Mouse (Mus musculus): ENCODE measurements around the gene Bcl9.

Gene Bcl9

DNA sequence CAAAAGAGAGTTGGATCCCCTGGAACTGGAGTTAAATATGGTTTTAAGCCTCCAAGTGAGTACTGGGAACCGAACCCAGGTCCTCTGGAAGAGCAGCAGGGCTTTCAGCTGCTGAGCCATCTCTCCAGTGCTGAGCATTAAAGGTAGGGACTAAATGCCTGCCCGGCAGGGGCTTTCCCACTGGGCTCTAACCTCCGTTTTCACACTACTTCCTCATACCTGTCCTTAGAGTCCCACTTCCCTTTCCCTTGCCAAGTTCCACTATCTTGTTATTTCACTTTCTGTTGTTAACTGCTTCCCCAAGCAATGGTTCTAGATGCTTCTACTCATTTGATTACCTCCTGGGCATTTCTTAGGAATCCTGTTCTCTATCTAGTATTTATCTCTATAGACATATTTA, 65.4 kb downstream of the Bcl9 start:
- DNase-seq (ENCODE audit: low spot score in 2 of 2), result no peak

DNA sequence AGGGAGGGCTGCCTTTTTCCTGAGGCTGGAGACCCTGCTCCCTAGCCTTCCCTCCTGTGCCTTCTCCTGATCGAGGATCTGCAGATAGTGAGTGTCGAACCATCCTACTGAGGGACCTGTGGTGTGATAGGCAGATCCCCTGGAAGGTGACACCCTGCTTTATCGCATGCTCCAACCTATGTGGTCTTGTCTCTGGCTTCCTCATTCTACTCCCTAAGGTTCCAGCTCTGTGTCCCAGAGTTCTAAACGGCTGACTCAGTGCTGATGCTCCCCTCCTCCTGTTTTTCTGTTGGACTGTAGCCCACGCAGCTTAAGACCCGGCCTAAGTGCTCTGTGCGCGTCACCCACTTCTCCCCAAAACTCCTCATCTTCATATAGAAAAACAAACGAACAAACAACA, 65.9 kb downstream of the Bcl9 start:
- no peak for DNase-seq (ENCODE audit: low spot score in 2 of 2)

DNA sequence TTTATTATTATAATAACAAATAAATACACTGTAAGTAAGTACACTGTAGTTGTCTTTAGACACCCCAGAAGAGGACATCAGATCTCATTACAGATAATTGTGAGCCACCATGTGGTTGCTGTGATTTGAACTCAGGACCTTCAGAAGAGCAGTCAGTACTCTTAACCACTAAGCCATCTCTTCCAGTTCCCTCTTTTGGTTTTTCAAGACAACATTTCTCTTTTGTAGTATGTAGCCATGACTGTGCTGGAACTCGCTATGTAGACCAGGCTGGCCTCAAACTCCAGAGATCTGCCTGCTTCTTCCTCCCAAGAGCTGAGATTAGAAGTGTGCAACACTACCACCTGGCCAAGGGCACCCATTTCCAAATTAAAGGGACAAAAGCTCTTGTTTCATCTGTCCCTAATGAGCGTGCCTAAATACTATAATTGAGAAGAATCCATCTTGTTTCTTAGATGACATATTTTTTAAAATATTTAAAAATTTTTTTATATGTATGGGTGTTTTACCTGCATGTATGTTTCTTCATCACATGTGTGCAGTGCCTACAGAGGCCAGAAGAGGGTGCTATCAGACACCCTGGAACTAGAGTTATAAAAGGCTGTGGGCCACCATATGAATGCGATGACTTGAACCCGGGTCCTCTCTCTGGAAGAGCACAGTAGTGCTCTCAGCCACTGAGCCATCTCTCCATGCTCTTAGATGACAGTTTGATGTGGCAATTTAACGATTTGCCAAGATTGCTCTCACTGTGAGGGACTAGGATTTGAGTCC, 66.9 kb downstream of the Bcl9 start:
- DNase-seq (ENCODE audit: low spot score in 2 of 2), result no peak

DNA sequence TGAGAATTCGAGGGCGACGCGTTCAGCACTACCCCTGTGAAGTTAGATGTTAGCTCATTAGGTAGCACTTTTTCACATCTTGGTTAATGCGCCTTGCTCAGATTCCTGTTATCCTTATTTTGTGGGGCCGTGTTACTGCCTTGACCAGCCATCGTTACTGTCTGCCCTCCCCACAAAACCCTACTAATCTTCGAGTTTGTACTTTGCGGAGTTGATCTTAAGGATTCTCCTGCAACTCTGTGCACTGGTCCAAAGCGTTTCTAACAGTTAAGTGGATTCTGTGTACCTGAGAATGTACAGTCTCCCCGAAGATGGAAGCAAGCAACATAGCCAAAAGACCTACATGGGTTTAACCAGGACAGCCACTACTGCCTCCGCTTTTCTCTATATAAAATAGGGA, 69.3 kb downstream of the Bcl9 start:
- no peak for DNase-seq (ENCODE audit: low spot score in 2 of 2)

DNA sequence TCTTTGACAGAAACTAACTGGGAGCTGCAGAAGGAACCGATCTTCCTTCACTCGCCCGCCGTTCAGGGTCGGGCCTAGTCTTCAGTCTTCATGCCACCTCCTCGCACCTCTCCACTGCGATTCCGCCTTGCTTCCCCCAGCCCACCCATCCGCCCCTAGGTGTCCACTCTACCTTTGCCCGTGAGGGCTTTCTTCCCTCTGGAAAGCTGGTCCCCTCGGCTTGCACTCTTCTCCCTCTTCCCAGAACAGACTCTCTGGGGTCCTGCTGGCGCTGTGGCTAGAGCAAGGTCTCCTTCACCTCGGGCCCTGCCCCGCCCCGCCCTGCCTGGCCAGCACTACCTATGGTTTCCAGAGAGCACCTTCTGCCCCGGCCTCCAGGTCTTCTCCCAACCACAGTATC, 69.7 kb downstream of the Bcl9 start:
- DNase-seq (ENCODE audit: low spot score in 2 of 2), result no peak

DNA sequence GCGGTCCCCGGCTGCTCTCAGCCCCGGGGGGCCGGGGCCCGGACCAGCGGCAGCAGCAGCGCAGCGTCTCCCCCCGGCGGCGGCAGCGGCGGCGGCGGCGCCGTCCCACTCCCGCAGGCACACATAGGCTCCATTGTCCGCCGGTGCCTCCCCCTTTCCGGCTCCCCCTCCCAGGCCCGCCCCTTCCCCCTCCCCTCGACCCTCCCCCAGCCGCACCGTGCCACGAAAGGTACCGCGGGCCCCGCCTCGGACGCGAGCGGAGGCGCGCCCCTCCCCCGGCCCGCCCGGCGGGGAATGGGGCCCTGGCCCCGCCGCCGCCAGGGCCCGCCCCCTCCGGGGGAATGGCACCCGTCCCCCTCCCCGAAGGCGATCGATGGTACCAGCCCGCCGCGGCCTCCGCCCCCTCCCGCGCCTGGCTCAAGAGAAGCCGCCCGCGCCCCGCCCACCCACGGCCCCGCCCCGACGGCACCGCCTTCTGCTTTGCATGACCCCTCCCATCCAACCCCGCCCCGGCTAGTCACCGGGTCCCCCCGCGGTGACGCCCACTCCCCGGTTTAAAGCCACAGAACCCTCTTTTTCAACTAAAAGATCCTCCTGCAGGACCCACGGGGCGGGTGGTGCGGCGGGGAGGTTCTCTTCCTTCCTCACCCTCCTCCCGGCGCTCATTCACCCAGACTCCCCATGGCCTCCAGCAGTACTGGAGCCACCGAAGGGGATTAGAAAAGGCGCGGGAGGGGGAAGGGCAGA, 70.3 kb downstream of the Bcl9 start:
- DNase-seq (ENCODE audit: low spot score in 2 of 2), result peak; percentile 92

DNA sequence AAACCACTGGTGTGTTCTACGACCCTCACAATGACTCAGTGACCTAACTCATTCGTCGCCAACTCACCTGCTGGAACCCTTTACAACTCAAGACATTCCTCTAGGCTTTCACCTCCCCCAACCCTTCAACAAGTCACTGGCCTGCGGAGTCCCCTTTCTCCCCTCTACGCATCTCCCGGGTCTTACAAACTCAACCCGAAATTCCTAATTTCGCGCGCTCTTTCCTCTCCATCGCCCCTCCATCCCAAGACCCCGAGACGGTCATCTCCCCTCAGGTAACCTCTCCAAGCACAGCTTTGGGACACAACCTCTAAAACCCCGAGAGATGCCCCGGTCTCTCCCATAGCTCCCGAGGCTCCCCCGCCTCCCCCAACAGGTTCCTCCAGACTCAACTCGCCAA, 71.0 kb downstream of the Bcl9 start:
- DNase-seq (ENCODE audit: low spot score in 2 of 2), result no peak

DNA sequence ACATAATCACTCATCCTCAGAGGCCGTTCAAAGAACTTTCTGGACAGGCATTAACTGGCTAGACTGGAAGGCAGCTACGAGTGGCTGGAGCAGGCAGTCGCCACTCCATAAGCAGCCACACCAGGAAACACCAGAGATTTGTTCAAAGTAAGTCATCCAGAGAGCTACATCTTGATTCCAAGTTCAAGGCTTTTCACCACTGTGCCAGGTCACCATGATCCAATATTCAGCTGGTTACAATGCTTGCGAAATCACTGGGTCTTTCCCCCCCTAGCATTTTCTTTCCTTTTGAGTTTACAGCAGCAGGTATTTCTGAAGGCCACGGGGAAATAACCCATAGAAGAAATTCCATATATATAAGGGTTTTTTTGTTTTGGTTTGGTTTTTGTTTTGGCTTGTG, 72.5 kb downstream of the Bcl9 start:
- no peak for DNase-seq (ENCODE audit: low spot score in 2 of 2)

DNA sequence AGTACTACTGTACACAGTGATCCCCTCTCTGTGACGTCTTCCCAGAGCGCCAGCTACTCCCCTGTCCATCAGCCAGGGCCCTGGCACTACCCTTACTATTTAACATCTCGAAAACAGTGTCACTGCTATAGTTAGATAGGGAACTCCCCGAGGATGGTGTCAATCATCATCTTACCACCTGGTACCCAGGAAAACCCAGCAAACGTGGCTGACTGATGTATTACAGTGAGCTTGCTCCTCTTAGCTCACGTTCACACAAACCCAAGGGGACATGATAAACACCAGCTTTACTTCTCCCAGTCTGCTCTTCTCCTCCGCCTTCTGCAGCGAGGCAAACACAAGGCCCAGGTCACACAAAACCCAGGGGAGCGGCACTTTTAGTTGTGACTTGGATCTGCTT, 74.5 kb downstream of the Bcl9 start:
- no peak for DNase-seq (ENCODE audit: low spot score in 2 of 2)

DNA sequence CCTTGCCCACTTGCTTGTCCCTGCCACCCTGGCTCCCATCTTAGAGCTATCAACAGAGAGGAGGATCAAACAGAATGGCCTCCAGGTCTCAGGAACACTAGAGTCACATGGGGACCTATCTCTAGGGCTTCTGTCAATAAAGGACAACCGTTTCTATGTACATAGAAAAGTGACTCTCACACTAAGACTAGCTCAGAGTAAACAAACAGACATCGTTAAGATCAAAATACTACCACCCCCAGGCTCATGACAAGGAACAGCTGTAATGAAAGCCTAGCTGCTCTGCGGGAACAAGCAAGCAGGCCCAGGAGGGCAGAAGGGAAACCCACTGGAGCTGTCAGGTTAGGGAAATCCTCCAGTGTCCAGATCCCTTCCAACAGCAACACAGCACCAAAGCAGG, 82.2 kb downstream of the Bcl9 start:
- DNase-seq (ENCODE audit: low spot score in 2 of 2), result no peak

DNA sequence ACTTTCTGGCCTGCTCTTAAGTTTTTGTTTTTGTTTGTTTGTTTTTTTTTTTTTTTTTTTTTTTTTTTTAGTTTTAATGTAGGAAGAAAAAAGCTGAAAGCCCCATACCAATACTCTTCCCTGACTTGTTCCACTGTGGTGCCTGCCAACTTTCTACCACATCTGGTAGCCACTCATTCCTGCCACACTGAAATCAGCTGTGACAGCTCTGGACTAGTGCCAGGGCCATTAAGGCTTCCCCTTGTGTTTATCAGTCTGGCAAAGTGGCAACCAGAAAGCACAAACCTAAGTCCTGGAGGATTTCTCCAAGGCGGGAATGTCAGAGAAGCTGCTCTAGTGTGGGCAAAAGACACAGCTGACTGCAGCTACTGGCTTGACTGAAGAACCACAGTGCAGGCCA, 83.3 kb downstream of the Bcl9 start:
- no peak for DNase-seq (ENCODE audit: low spot score in 2 of 2)

DNA sequence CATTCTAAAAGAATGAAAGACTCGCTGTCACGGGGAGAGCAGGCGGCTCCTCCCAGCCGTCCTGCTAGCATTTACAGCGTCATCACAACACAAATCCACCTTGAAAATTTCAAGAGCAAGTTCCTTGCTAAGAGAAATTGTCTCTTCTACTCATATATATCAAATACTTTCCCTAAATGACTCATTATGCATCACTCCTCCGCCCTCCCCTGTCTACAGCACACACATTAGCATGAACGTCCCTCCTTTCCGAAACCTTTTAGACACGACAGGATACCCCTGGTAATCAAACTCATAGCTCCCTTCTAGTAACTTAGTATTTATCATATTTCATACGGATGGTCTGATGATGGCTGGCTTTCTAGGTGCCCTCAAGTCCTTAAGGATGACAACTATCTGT, 83.8 kb downstream of the Bcl9 start:
- no peak for DNase-seq (ENCODE audit: low spot score in 2 of 2)

DNA sequence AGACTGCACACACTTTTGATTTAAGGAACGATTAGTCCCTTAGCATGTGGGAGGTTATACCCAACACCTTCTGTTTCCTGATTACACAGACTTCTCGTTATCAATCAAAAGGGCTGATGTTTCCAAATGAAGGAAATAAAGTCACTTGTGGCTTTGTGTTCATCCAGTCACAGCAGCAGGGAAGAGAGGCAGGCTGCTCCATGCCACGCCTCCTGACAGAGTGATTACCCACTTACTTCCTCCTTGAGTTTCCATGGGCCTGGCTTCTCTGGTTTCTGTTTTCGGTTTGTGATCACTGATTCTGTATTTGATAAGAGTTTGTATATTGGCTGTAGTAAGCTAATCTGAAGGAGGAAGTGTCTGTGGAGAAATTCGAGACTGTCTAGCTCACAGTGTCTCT, 86.5 kb downstream of the Bcl9 start:
- DNase-seq (ENCODE audit: low spot score in 2 of 2), result no peak

DNA sequence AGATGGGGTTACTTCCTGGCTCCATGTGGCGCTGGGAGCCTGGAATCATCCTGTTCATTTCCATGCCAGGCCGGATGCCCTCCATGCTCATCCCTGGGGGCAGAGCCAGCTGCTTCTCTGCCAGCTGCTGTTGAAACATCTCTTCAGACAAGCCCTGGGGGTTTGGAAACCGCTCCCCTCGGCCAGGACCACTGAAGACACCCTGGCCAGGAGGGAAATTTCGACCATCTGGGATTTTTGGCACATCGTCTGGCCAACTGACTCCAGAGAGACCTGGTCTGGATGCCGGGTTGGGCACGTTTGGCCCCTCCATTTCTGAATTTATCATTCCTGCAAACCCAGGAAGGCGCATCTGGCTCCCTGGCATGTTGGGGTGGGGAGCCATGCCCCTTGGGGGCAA, 88.4 kb downstream of the Bcl9 start:
- no peak for DNase-seq (ENCODE audit: low spot score in 2 of 2)

DNA sequence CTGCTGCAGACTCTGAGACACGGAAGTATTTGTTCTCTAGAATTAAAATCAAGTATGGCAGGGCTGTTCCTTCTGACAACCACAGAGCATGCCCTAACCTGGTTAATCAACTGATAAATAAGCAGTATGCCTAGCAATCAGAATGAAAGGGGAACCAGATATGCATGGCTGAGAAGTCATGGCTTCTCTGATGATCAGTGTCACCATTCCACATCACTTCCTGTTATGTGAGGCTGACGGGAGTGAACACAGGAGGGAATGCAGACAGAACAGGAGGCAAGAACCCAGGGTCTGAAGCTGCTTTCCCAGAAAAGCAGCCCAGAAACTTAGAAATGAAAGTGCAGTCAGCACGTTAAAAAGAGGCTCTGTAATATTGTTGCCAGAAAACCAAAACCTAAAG, 91.2 kb downstream of the Bcl9 start:
- no peak for DNase-seq (ENCODE audit: low spot score in 2 of 2)

DNA sequence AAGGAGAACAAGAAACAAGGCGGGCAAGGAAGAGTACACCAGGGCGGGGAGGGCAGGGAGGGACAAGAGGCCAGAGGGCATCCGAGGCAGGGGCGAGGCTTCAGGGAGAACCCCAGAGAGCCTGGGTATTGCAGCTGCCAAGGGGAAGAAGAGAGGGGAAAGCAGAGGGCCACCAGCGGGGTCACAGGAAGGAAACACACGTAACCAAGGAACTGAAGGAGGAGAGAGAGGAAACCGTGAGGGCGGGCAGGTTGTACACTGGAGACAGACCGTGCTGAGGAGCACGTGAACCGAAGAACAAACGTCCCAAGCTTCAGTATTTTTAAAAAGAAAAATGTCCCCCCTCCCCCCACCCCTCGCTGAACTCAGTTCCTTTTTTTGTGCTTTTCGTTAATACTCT, 93.8 kb downstream of the Bcl9 start:
- no peak for DNase-seq (ENCODE audit: low spot score in 2 of 2)

DNA sequence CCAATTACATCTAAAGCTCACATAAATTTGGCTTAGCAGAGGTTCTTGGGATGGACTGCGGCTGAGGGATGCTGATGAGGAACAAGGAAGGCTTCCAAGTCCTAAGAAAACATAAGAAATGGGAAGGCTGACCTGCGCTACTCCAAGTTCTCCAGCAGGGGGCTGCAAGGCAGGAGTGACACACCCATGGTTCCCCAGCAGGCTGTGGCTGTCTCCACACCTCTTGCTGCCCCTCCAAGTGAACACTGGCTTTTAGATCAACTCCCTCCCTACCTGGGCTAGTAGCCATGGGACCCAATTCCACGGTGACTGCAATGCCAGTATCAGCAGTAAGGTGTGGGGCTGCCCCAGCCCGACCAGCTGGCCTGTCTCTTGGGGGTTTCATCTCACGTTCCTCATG, 95.8 kb downstream of the Bcl9 start:
- peak in 1 of 2 experiments; percentile 32 for DNase-seq (ENCODE audit: low spot score in 2 of 2)

DNA sequence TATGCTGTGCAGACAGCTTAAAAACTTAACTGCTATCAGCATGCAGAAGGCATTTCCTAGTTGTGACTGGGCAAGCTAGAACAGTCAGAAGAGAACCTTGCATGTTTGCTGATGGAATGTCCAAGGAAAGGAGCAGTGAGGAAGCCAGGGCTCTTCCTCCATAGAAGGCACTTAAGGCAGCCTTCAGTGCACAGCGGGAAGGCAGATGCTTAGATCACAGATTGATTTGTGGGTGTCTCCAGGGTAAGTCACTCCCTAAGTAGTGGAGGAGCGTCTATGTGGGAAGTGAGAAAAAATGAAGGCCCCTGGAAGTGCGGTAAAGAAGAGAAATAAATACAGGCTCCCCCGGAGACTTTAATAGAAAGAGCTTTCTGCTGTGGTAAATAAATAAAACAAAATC, 98.5 kb downstream of the Bcl9 start:
- DNase-seq (ENCODE audit: low spot score in 2 of 2), result no peak

DNA sequence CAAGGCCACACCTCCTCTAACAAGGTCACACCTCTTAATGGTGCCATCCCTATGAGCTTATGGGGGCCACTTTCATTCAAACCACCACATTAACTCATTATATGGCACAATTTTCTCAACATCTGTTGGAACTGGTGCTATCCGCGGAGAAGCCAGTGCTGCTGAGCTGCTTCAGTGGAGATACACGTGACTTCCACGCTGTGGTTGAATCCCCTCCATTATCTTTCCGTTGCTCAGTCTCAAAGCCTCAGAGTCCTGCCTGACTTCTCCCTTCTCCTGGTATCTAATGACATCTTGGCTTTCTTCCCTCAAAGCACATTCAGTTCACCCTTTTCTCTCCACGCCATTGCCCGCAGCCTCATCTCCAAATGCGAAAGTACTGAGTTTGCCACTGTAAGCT, 101.1 kb downstream of the Bcl9 start:
- no peak for DNase-seq (ENCODE audit: low spot score in 2 of 2)

DNA sequence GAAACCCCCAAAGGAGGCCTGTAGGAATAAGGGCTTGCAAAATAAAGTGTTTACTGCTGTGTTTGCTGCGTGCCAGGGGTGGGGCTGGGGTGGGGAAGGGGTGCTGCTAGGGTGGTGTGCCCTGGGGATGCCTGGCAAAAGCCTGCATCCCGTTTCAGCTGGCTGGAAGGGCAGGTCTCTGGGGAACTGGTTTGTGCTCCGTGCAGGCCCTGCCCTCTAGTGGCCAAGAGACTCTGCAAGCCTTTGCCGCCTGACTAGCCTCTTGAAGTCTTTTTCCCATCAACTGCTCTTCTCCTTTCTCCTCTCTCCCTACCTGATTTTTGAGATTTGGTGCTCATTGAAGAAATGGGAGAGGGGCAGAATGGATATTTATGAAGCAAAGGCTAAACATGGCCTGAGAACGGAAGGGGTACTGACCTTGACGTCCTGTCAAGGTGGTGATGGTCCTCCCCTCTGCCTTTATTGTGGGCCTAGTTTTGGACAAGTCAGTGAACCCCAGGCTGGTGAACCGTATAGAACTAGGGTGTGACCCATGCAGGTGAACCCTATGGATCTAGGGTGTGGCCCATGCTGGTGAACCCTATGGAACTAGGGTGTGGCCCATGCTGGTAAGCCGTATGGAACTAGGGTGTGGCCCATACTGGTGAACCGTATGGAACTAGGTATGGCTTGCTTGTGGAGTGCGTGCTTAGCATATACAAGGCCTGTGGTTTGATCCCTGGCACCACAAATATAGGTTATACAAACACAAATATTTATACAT, 112.4 kb downstream of the Bcl9 start:
- peak; percentile 26 to 39 for DNase-seq (ENCODE audit: low spot score in 2 of 2)

DNA sequence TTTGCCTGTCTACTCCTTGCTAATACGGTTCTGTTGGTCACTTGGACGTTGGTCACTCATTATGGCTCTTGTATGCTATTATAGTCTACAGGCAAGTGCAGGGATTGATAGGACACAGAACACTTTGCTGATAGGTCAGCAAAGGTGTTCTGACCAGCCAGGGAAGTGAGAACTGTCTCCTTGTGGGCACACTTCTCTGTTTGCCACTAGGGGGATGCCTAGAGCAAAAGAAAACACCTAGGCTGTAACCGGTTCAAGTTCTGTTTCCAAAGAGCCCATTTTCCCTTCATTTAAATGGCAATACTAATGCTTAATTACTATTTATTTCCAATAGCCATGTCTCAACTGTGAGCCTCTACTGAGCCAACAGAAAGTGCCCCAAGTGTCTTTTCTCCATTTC, 113.9 kb downstream of the Bcl9 start:
- no peak for DNase-seq (ENCODE audit: low spot score in 2 of 2)

DNA sequence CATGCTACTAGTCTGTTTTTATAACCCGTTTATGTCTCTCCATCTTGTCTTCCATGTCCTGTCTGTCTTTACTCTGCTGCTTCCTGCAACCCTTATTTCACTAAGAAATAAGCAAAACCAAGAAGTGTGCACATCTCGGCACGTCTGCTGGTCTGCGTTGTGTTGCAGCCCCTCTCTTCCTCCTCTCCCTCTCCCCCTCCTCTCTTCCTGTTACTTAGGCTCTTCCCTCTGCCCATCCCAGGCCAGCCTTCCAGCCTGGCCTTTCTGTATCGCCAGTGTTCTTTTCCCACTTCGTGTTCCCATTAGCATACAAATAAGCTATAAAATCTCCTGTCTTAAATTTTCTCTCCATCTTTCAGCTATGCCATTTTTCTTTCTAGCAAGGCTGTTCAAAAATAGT, 117.2 kb downstream of the Bcl9 start:
- no peak for DNase-seq (ENCODE audit: low spot score in 2 of 2)

DNA sequence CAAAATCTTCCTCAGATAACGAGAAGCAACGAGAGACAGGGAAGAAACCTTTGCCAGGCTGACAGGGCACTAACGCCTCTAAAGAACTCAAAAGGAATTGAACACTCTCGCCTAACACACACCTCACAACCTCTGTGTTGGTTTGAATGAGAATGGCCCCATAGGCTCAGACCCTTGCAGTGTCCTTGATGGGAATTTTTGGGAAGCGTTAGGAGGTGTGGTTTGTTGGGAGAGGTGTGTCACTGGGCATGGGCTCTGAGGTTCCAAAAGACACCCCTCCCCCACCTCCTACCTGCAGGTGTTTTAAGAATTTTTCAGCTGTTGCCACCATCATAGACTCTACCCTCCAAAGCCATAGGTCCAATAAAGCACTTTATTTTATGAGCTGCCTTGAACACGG, 118.8 kb downstream of the Bcl9 start:
- no peak for DNase-seq (ENCODE audit: low spot score in 2 of 2)
